Mouse (Mus musculus): ENCODE measurements around the gene Shisa6. TPM values are rescaled to one million over a fixed set of nuclear protein-coding genes. Genes with fewer than 3 reads are reported as not detected.
A peak's percentile ranks its signal among the peaks of the same experiment; 100 is the strongest.

Gene Shisa6
- total and polyA plus RNA-seq, 3 experiments, result 0.10 to 0.97 (median 0.63) TPM

GRCm38 (mm10) chr11:66236557-66236956 lies 289.2 kb downstream of the Shisa6 start:
- DNase-seq, result no peak

GRCm38 (mm10) chr11:66232891-66233290 lies 292.9 kb downstream of the Shisa6 start:
- peak; percentile 4 for DNase-seq

GRCm38 (mm10) chr11:66222133-66222532 lies 303.6 kb downstream of the Shisa6 start:
- DNase-seq, result no peak

GRCm38 (mm10) chr11:66218469-66218868 lies 307.3 kb downstream of the Shisa6 start:
- DNase-seq, result no peak

- DNase-seq, result peak; percentile 16
Measured at GRCm38 (mm10) chr11:66188627-66189287, 337.0 kb downstream of the Shisa6 start.

- DNase-seq, result no peak
Measured at GRCm38 (mm10) chr11:66188146-66188545, 337.6 kb downstream of the Shisa6 start.

GRCm38 (mm10) chr11:66177781-66178180 lies 348.0 kb downstream of the Shisa6 start:
- DNase-seq, result no peak

GRCm38 (mm10) chr11:66167801-66168651 lies 357.7 kb downstream of the Shisa6 start, which contains the start of gene Dnah9:
TSS of gene Dnah9 (minus strand) at chr11:66168551.
- peak; percentile 75 for DNase-seq

- DNase-seq, result no peak
Measured at GRCm38 (mm10) chr11:66164022-66164421, 361.7 kb downstream of the Shisa6 start.

All from adrenal gland, adult 2 months (tissue).